Mouse (Mus musculus) megakaryocyte, embryonic 14.5 days (primary cell): ENCODE data around the gene Ripply2. TPM values are rescaled to one million over a fixed set of nuclear protein-coding genes. Genes with fewer than 3 reads are reported as not detected.
"Not testable (repeated sequence)": the region's sequence is repeated elsewhere in the genome, so short reads cannot be mapped to it uniquely, and the experiment has no call there.

Experiments used
- H3K27me3 ChIP-seq: replicated peaks from 2 replicates; pipeline ENCODE3; 2012; ENCODE audit warnings: inconsistent platforms
- H3K36me3 ChIP-seq: replicated peaks from 2 replicates; pipeline ENCODE3; 2012; ENCODE audit warnings: low read length, inconsistent platforms, mixed read lengths
- H3K4me1 ChIP-seq: 2 replicates; pipeline ENCODE4 v1.6.1; 2012; ENCODE audit warnings: inconsistent platforms
- H3K4me3 ChIP-seq: replicated peaks from 2 replicates; pipeline ENCODE3; 2012; ENCODE audit warnings: moderate library complexity, mild to moderate bottlenecking, inconsistent platforms
- H3K9me3 ChIP-seq: 2 replicates; pipeline ENCODE4 v1.6.1; 2012; ENCODE audit warnings: inconsistent platforms
- FLI1 ChIP-seq: IDR thresholded peaks from 2 replicates; pipeline ENCODE4 v1.6.1; 2012; ENCODE audit warnings: low read length, inconsistent platforms, mixed read lengths
- GATA1 ChIP-seq: IDR thresholded peaks from 3 replicates; pipeline ENCODE4 v1.6.1; 2012; ENCODE audit warnings: mixed read lengths, low read length, inconsistent platforms, borderline replicate concordance
- polyA plus RNA-seq: library from polyadenylated mRNA; stranded (reverse); fragments of >175 nt; gene quantifications from 2 replicates; pipeline ENCODE4 v1.2.3, GENCODE M21; 2012; ENCODE audit warnings: low replicate concordance; ENCODE audit not compliant: insufficient read depth

Gene Ripply2
- polyA plus RNA-seq: 0.84 TPM in 1 of 2 replicates, not detected in the other

- H3K4me3 ChIP-seq: peak within 1 kb of the TSS; percentile 91
- no peak for TF ChIP-seq FLI1
- TF ChIP-seq GATA1: no peak
- H3K36me3 ChIP-seq: no peaks in the 10 kb centered on the region
- no peaks in the 10 kb centered on the region for H3K9me3 ChIP-seq
- peaks cover 56% of the 10 kb centered on the region for H3K27me3 ChIP-seq
- peaks cover 17% of the 10 kb centered on the region for H3K4me1 ChIP-seq
Observed at GRCm38 (mm10) chr9:87015288-87015937, at the start of gene Ripply2. Gene Ripply2, plus strand, starts transcription at chr9:87015537.

- H3K27me3 ChIP-seq, H3K4me1 ChIP-seq, H3K4me3 ChIP-seq, H3K36me3 ChIP-seq, H3K9me3 ChIP-seq: not testable (repeated sequence)
Observed at GRCm38 (mm10) chr9:86972471-86972870, 42.9 kb upstream of the Ripply2 start.

- no peak overlapping the region for H3K4me3 ChIP-seq
- no peaks in the 10 kb centered on the region for H3K36me3 ChIP-seq
- H3K9me3 ChIP-seq: no peaks in the 10 kb centered on the region
- H3K4me1 ChIP-seq: no peaks in the 10 kb centered on the region
- no peaks in the 10 kb centered on the region for H3K27me3 ChIP-seq
- TF ChIP-seq GATA1: no peak
- TF ChIP-seq FLI1: no peak
Observed at GRCm38 (mm10) chr9:86973562-86973961, 41.8 kb upstream of the Ripply2 start.

- H3K36me3 ChIP-seq: no peaks in the 10 kb centered on the region
- no peaks in the 10 kb centered on the region for H3K9me3 ChIP-seq
- TF ChIP-seq GATA1 (no peak), FLI1 (no peak)
- H3K4me3 ChIP-seq: no peak overlapping the region
- peaks cover 6% of the 10 kb centered on the region for H3K27me3 ChIP-seq
- peaks cover 3% of the 10 kb centered on the region; the same call in 1 of the 2 replicates for H3K4me1 ChIP-seq
Observed at GRCm38 (mm10) chr9:86976896-86977295, 38.4 kb upstream of the Ripply2 start.

- no peaks in the 10 kb centered on the region for H3K9me3 ChIP-seq
- TF ChIP-seq FLI1 (no peak), GATA1 (no peak)
- no peaks in the 10 kb centered on the region for H3K36me3 ChIP-seq
- H3K4me3 ChIP-seq: no peak overlapping the region
- H3K4me1 ChIP-seq: peaks cover 3% of the 10 kb centered on the region; the same call in 1 of the 2 replicates
- H3K27me3 ChIP-seq: peaks cover 6% of the 10 kb centered on the region
Observed at GRCm38 (mm10) chr9:86978257-86978907, 37.0 kb upstream of the Ripply2 start.

GRCm38 (mm10) chr9:86980048-86980447 lies 35.3 kb upstream of the Ripply2 start:
- H3K9me3 ChIP-seq: no peaks in the 10 kb centered on the region

GRCm38 (mm10) chr9:86980942-86981341 lies 34.4 kb upstream of the Ripply2 start:
- H3K9me3 ChIP-seq: no peaks in the 10 kb centered on the region
- H3K36me3 ChIP-seq: no peaks in the 10 kb centered on the region
- no peak overlapping the region for H3K4me3 ChIP-seq
- H3K4me1 ChIP-seq: peaks cover 3% of the 10 kb centered on the region; the same call in 1 of the 2 replicates
- TF ChIP-seq GATA1 (no peak), FLI1 (no peak)
- H3K27me3 ChIP-seq: peaks cover 7% of the 10 kb centered on the region

More at GRCm38 (mm10) chr9:86980048-86980447, 35.3 kb upstream of the Ripply2 start:
- Histone ChIP-seq H3K4me1 (peaks cover 3% of the 10 kb centered on the region; the same call in 1 of the 2 replicates), H3K36me3 (no peaks in the 10 kb centered on the region), H3K4me3 (no peak overlapping the region), H3K27me3 (peaks cover 7% of the 10 kb centered on the region)
- TF ChIP-seq GATA1 (no peak), FLI1 (no peak)

GRCm38 (mm10) chr9:86981551-86981950 lies 33.8 kb upstream of the Ripply2 start:
- Histone ChIP-seq H3K27me3 (peaks cover 7% of the 10 kb centered on the region), H3K9me3 (no peaks in the 10 kb centered on the region), H3K4me3 (no peak overlapping the region), H3K4me1 (peaks cover 3% of the 10 kb centered on the region; the same call in 1 of the 2 replicates), H3K36me3 (no peaks in the 10 kb centered on the region)
- TF ChIP-seq GATA1 (no peak), FLI1 (no peak)

- Histone ChIP-seq H3K4me3 (no peak overlapping the region), H3K27me3 (peaks cover 9% of the 10 kb centered on the region), H3K4me1 (peaks cover 3% of the 10 kb centered on the region; the same call in 1 of the 2 replicates), H3K36me3 (no peaks in the 10 kb centered on the region), H3K9me3 (no peaks in the 10 kb centered on the region)
- TF ChIP-seq GATA1: no peak
- TF ChIP-seq FLI1: no peak
Observed at GRCm38 (mm10) chr9:86984583-86984982, 30.8 kb upstream of the Ripply2 start.

GRCm38 (mm10) chr9:86985105-86985504 lies 30.2 kb upstream of the Ripply2 start:
- TF ChIP-seq GATA1 (no peak), FLI1 (no peak)
- Histone ChIP-seq H3K36me3 (no peaks in the 10 kb centered on the region), H3K4me1 (peaks cover 3% of the 10 kb centered on the region; the same call in 1 of the 2 replicates), H3K9me3 (no peaks in the 10 kb centered on the region), H3K27me3 (peaks cover 8% of the 10 kb centered on the region), H3K4me3 (no peak overlapping the region)
